Mouse (Mus musculus): ENCODE measurements around the gene Grk2.

Grk2 gene

GRCm38 (mm10) chr19:4303640-4303995 is 2.4 kb downstream of the Grk2 start:
- peak; percentile 28 for DNase-seq (ENCODE audit: low read depth)

DNA sequence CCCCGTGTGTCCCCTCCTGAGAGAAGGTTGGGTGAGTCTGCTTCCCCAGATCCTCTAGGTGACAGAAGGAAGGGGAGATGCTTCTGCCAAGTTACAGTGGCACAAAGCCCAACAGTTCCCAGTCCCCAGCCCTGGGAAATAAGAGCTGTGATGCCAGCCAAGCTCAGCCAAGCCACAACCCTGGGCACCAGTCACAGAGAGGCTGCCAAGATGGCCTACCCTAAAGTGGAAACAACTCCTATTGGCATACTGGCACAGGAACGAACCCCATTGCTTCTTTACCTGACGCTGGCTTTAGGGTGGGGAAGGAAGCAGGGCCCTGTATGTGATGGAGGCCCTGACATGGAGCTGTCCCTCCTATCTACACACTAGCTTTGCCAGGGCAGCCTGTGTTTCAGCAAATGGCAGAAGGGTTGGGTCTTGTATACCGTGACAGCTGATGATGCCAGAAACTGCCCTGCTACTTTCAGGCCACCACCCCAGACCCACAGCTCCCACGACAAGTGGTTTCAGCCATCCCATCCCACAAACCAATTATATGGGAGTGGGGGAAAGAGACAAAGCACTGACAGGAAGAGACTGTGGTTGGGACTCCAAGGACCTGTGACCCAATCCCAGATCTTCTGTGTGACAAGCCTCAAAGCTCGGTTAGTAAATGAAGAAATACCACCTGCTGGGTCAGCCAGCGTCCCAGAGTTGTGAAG is 2.9 kb downstream of the Grk2 start:
- DNase-seq (ENCODE audit: low read depth): no peak

GRCm38 (mm10) chr19:4301735-4302651 is 4.0 kb downstream of the Grk2 start:
- DNase-seq (ENCODE audit: low read depth): peak; percentile 86

- no peak for DNase-seq (ENCODE audit: low read depth)
These were observed 4.9 kb downstream of the Grk2 start for GRCm38 (mm10) chr19:4300852-4301734.

GRCm38 (mm10) chr19:4300271-4300704 is 5.7 kb downstream of the Grk2 start:
- DNase-seq (ENCODE audit: low read depth): peak; percentile 96

- DNase-seq (ENCODE audit: low read depth): no peak
These were observed 6.3 kb downstream of the Grk2 start for GRCm38 (mm10) chr19:4299574-4300270.

GRCm38 (mm10) chr19:4299126-4299525 is 6.9 kb downstream of the Grk2 start:
- DNase-seq (ENCODE audit: low read depth): no peak

DNA sequence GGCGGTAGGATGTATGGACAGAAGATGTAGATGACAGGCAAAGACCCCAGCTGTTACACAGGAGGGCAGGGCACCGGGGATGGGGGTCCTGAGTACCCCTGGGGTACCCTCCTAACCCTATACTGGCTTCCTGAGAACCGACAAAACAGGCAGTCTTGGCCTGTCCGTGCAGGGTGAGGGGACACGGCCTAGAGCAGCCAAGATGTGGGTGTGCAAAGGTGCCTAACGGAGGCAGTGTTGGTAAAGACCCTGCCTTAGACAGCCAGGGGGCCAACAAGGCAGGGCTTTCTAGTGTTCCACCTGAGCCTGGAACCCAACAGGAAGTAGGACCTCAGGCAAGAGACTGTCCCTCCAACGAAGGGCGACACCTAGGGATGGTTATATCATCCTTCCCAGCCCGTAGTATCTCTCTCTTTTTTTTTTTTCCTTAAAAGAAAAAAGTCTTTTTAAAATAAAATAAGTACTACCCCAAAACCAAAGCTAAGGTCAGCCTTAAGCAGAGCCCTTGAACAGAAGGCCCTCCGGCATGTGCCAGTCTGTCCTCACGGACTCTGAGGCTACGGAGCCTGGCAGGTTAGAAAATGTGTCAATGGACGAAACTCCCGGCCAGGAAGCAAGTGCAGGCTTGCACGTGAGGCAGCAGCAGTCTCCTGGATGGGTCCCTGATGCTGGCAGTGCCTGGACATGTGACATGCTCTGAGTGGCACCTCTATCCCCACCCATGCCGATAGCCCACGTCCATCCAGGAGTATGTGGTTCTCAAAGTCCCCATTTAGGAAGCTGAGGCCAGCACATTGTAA is 7.5 kb downstream of the Grk2 start:
- no peak for DNase-seq (ENCODE audit: low read depth)

GRCm38 (mm10) chr19:4297851-4298250 is 8.2 kb downstream of the Grk2 start:
- no peak for DNase-seq (ENCODE audit: low read depth)

GRCm38 (mm10) chr19:4296611-4297010 is 9.4 kb downstream of the Grk2 start:
- DNase-seq (ENCODE audit: low read depth): no peak

DNA sequence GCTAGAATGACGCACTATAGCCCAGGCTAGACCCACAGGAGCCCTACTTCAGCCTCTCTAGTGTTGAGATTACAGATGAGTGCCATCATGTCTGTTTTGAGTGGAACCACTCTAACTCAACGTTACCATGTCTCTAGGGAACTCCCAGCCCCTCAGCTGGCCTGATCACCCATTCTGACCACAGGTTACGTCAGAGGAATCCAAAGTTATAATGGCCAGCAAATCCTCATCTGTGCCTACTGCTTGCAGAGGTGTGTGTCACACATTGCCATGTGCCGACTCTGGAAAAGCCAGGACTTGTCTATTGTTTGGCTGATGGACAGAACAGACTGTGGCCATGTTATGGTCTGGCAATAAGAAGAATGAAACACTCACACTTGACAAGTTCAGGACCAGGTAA is 10.6 kb downstream of the Grk2 start:
- no peak for DNase-seq (ENCODE audit: low read depth)

GRCm38 (mm10) chr19:4294381-4295097 is 11.5 kb downstream of the Grk2 start:
- peak; percentile 97 for DNase-seq (ENCODE audit: low read depth)

DNA sequence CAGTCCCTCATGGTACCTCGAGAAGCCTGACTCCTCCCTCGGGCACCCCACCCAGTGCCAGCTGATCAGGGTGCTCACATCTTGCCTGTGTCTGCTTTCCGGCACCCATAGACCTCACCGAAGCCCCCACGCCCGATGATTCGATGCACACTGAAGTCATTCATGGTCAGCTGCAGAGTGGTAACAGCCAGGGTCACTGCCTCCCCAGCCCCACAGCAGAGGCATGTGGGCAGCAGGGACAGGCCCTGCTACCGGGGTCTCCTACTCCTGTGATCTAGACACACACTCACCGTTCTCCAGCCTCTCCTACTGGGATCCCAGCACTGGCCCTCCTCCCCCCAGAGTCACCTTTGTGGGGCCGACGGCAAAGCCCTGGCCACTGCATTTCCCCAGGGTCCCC is 14.9 kb downstream of the Grk2 start:
- no peak for DNase-seq (ENCODE audit: low read depth)

DNA sequence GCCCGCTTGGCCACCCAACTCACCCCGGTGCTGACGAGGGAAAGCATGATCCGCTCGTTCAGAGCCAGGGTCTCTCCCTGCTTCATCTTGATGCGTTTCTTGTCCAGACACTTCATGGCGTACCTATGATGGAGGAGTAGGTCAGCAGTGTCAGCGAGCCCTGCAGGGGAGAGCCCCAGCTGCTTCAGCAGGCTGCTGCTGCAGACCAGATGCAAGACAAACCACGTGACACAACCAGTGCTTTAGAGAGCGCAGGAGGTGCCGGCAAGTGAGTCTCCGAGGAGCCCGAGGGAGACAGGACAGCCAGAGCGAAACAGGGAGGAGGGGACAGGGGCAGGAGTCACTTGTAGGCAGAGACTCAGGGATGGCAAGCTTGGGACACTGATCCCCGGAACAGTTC is 15.3 kb downstream of the Grk2 start:
- DNase-seq (ENCODE audit: low read depth): no peak

GRCm38 (mm10) chr19:4283653-4284052 is 22.4 kb downstream of the Grk2 start:
- peak; percentile 53 for DNase-seq (ENCODE audit: low read depth)

DNA sequence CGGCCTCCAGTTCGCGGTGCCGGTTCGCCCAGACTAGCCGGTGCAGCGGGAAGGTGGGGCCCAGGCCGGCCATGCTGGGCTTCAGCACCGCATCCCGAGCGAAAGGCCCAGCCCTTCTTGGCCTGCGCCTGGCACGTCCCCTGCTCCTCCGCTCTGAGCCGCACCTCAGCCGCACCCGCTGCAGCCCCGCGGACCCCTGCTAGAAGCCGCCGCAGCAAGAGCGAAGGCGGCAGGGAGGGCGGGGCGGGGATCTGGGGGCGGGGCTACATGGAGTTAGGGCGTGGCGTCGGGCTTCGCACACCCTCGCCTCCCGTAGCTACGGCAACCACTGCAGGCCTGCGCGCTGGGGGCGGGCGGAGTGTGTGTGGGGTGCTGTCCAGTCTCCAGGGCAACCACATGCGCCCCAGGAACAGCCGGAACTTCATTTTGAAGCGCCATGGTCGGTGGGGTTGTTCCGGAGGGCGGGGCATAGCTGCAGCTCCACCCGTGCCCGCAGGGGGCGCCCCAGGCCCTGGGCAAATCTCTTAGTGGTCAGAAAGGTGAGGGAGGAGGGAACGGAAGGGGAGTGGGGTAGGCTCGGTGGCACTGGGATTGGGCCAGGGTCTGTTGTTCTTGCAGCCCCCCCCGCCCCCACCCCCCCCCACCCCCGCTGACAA is 23.0 kb downstream of the Grk2 start, which contains the start of gene Ankrd13d:
Ankrd13d (minus strand) TSS at position 240 of the 656 bp plus-strand sequence.
- DNase-seq (ENCODE audit: low read depth): peak; percentile 97

GRCm38 (mm10) chr19:4280425-4280824 is 25.6 kb downstream of the Grk2 start:
- DNase-seq (ENCODE audit: low read depth): no peak

DNA sequence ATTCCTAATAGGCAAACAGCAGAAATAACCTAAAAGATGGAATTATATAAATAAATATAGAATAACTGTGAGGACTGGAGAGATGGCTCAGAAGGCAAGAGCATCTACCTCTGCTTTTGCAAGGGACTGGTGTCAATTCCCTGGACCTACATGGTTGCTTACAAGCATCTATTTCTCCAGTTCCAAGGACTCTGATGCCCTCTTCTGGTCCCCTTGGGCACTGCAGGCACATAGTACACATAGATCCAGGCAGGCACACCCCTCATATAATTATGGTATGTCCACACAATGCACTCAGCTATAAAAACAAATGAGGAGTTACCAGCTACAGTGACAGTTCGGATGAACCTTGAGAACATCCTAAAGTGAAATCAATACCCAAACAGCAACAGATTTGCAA is 26.5 kb downstream of the Grk2 start:
- DNase-seq (ENCODE audit: low read depth): peak; percentile 64

DNA sequence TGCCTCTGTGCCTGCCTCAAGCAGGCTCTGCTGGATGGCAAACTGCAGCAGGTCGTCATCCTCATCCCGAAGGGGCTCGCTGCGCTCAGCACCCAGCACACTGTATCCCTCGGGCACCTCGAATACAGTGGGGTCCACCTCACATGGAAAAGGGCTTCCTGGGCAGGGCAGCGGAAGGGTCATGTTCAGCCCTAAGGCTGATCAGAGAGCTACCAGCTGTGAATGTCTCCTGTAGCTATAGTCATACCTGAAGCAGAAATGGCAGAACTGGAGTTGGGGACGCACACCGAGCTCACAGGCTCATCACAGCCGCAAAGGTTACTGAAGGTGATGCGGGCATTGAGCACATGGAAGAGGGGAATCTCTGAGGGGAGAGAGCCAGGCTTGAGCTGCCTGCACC is 35.0 kb downstream of the Grk2 start:
- DNase-seq (ENCODE audit: low read depth): no peak

GRCm38 (mm10) chr19:4270187-4270586 is 35.8 kb downstream of the Grk2 start:
- no peak for DNase-seq (ENCODE audit: low read depth)

Measured in 416B (cell line).